Mouse (Mus musculus) forebrain, postnatal 0 days (tissue): ENCODE data around the gene Tlcd1. TPM values are rescaled to one million over a fixed set of nuclear protein-coding genes. Genes with fewer than 3 reads are reported as not detected.
"Not testable (repeated sequence)": the region's sequence is repeated elsewhere in the genome, so short reads cannot be mapped to it uniquely, and the experiment has no call there.

Source experiments
- ATAC-seq: fragments of 200-750 bp; cut with Nextera tagmentation; 2 replicates; pipeline ENCODE4 v1.8.0; 2017; ENCODE audit warnings: mild to moderate bottlenecking, moderate library complexity
- DNase-seq: peaks from one replicate; pipeline ENCODE4 v3.0.0-alpha.2; 2015
- H3K27ac ChIP-seq: fragments of 300-500 bp; sonication (generic); 2 replicates; pipeline ENCODE4 v1.5.1; 2014; ENCODE audit warnings: low read depth, mild to moderate bottlenecking, antibody characterized with exemption, low read length, moderate library complexity, mixed read lengths
- H3K27me3 ChIP-seq: fragments of 300-500 bp; sonication (generic); 2 replicates; pipeline ENCODE4 v1.6.1; 2014; ENCODE audit warnings: mild to moderate bottlenecking, low read length, mixed read lengths; ENCODE audit not compliant: insufficient read depth
- H3K36me3 ChIP-seq: fragments of 300-500 bp; sonication (generic); 2 replicates; pipeline ENCODE4 v1.6.1; 2014; ENCODE audit warnings: mild to moderate bottlenecking, moderate library complexity; ENCODE audit not compliant: insufficient read depth
- H3K4me1 ChIP-seq: fragments of 300-500 bp; sonication (generic); 2 replicates; pipeline ENCODE4 v1.6.1; 2014; ENCODE audit warnings: antibody characterized with exemption; ENCODE audit not compliant: insufficient read depth
- H3K4me2 ChIP-seq: fragments of 300-500 bp; sonication (generic); 2 replicates; pipeline ENCODE4 v1.6.1; 2014; ENCODE audit warnings: low read depth, mild to moderate bottlenecking, moderate library complexity
- H3K4me3 ChIP-seq: fragments of 300-500 bp; sonication (generic); 2 replicates; pipeline ENCODE4 v1.5.1; 2014; ENCODE audit warnings: low read depth, low read length, mixed read lengths
- H3K9ac ChIP-seq: fragments of 300-500 bp; sonication (generic); 2 replicates; pipeline ENCODE4 v1.6.1; 2014; ENCODE audit warnings: mild to moderate bottlenecking
- H3K9me3 ChIP-seq: fragments of 300-500 bp; sonication (generic); 2 replicates; pipeline ENCODE4 v1.6.1; 2016; ENCODE audit warnings: low read length
- CTCF ChIP-seq: sonication (generic); IDR thresholded peaks from 2 replicates; pipeline ENCODE4 v1.5.1; 2016; ENCODE audit warnings: antibody characterized with exemption, control low read depth, low read depth
- WGBS: fragments of 180-500 bp; shearing (Covaris S2); extraction: QIAGEN DNeasy Blood & Tissue Kit; methylation state at CpG from one replicate; pipeline ENCODE4 v1.1.7; 2014; 5-methylcytosine and 5-hydroxymethylcytosine counted together
- polyA plus RNA-seq: library from polyadenylated mRNA; unstranded; fragments of >200 nt; fragmentation: Nextera tagmentation; extraction: Ambion mirVana; gene quantifications from 2 replicates; pipeline ENCODE4 v1.2.1, GENCODE M21; 2015
- total RNA-seq: library from RNA; depleted of rRNA; stranded (reverse); fragments of >200 nt; gene quantifications from 2 replicates; pipeline ENCODE4 v1.2.3, GENCODE M21; 2014

Gene Tlcd1
- total and polyA plus RNA-seq, 2 experiments from 2014 or later: 15.3 to 19.0 TPM

GRCm38 (mm10) chr11:78181830-78182357 is 5.4 kb downstream of the Tlcd1 start:
- Histone ChIP-seq H3K9ac (peak overlapping the region; percentile 91), H3K4me1 (peaks cover 19% of the 10 kb centered on the region), H3K4me2 (peak overlapping the region; percentile 55), H3K27ac (no peak overlapping the region), H3K36me3 (peaks cover 22% of the 10 kb centered on the region), H3K4me3 (peak overlapping the region; percentile 90), H3K9me3 (no peaks in the 10 kb centered on the region), H3K27me3 (no peaks in the 10 kb centered on the region)
- 42% methylated on average over 2 of the region's 2 CpGs for WGBS
- no peak for TF ChIP-seq CTCF
- DNase-seq: no peak
- no peak for ATAC-seq

DNA sequence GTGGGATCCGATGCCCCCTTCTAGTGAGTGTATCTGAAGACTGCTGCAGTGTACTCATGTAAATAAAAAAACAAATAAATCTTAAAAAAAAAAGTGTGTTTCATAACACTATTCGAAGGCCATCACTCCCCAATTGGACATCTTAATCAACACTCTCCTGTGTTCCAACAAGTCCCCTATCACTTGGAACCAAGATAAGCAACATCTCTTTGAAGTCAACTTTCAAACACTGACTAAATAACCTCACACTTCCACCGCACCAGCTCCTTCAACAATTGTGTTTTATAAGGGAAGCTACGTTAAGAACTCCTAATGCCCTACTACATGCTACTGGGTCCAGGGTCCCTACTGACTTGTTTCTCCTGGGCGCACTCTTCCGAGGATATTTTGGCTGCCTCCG is 5.9 kb downstream of the Tlcd1 start:
- peak overlapping the region; percentile 91 for H3K9ac ChIP-seq
- H3K36me3 ChIP-seq: peaks cover 22% of the 10 kb centered on the region
- peak overlapping the region; percentile 90 for H3K4me3 ChIP-seq
- peak overlapping the region; percentile 55 for H3K4me2 ChIP-seq
- no peaks in the 10 kb centered on the region for H3K9me3 ChIP-seq
- no peak for ATAC-seq
- no peak overlapping the region; the same call in 1 of the 2 replicates for H3K27ac ChIP-seq
- H3K4me1 ChIP-seq: peaks cover 14% of the 10 kb centered on the region
- TF ChIP-seq CTCF: no peak
- no peak for DNase-seq
- 11% methylated on average over 7 of the region's 7 CpGs for WGBS
- no peaks in the 10 kb centered on the region for H3K27me3 ChIP-seq

DNA sequence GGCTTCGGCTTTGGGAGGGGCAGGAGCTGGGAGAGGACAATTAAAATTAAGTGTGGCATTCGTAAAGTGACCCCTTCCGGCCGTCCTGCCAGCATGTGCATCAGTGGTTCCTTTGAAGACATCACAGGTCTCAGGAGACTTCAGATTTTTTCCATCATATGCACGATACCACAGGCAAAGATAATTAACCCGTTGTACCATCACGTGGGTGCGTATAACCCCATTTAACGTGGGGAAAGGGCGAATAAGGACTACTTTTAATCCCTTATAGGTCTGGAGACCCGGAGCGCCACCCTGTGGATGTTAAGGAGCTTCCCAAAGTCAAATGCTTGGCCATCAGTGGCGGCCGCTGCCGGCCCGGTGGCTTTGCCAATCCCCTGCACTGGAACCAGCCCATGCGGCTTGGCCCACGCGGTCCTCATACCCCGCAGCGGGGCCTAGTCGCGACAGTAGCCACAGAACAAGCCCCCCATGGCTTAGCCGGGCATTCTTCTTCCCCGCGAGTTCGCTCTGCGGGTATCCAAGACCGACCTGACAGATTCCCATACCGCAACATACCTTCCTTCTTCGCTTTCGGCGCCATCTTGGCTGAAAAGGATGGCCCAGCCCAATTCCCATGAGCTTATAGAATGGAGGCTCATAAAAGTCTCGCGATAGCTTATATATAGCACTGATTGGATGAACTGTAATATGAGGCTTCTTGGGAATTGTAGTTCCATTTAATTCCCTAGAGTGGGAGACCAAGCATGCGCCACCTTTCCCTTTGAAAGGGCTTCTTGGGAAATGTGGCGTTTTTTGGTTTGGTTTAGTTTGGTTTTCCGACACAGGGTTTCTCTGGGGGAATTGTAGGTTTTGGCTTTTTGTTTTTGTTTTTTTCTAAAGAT is 6.7 kb downstream of the Tlcd1 start, which contains the start of gene Rpl23a:
Gene Rpl23a (minus strand): TSS at position 624 of the 884 bp plus-strand sequence.
- Histone ChIP-seq H3K4me3 (peak within 1 kb of the TSS; percentile 90), H3K27ac (peak within 1 kb of the TSS; percentile 98), H3K4me1 (peaks cover 13% of the 10 kb centered on the region), H3K36me3 (peaks cover 22% of the 10 kb centered on the region), H3K4me2 (peak within 1 kb of the TSS; percentile 55), H3K27me3 (no peaks in the 10 kb centered on the region), H3K9ac (peak within 1 kb of the TSS; percentile 91), H3K9me3 (no peaks in the 10 kb centered on the region)
- peak; percentile 97 for ATAC-seq
- WGBS: under 1% methylated on average over 38 of the region's 38 CpGs
- peak; percentile 56 for TF ChIP-seq CTCF
- peak; percentile 94 for DNase-seq

DNA sequence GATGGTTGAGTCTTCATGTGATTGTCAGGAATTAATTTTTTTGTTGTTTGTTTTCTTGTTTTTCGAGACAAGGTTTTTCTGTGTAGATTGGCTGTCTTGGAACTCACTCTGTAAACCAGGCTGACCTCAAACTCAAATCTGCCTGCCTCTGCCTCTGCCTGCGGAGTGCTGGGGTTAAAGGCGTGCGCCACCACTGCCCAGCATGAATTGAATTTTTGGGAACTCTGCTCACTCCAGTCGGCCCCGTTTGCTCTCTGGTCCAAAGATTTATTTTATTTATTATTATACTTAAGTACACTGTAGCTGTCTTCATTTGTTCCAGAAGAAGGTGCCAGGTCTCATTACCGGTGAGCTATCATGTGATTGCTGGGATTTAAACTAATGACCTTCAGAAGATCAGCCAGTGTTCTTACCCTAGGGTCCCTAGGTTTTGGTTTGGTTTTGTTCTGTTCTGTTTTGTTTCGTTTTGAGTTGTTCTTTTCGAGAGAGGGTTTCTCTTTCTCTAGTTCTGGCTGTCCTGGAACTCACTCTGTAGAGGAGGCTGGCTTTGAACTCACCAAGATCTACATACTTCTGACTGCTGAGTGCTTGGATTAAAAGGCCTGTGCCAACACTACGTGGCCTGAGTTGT is 7.5 kb downstream of the Tlcd1 start:
- no peaks in the 10 kb centered on the region for H3K9me3 ChIP-seq
- WGBS: 59% methylated on average over 10 of the region's 10 CpGs
- DNase-seq (no peak), ATAC-seq (no peak)
- peak overlapping the region; percentile 90 for H3K4me3 ChIP-seq
- H3K4me1 ChIP-seq: peaks cover 13% of the 10 kb centered on the region
- H3K27ac ChIP-seq: peak overlapping the region; percentile 47; the same call in 1 of the 2 replicates
- H3K4me2 ChIP-seq: peak overlapping the region; percentile 55
- TF ChIP-seq CTCF: no peak
- H3K9ac ChIP-seq: peak overlapping the region; percentile 91
- no peaks in the 10 kb centered on the region for H3K27me3 ChIP-seq
- H3K36me3 ChIP-seq: peaks cover 22% of the 10 kb centered on the region

- ATAC-seq, H3K27ac ChIP-seq, H3K9ac ChIP-seq, DNase-seq, H3K4me3 ChIP-seq, H3K4me2 ChIP-seq, H3K27me3 ChIP-seq, H3K9me3 ChIP-seq: not testable (repeated sequence)
- 91% methylated on average over 6 of the region's 6 CpGs for WGBS
- Histone ChIP-seq H3K36me3 (peaks cover 18% of the 10 kb centered on the region), H3K4me1 (peaks cover 17% of the 10 kb centered on the region)
Measured at GRCm38 (mm10) chr11:78184702-78185101, 8.2 kb downstream of the Tlcd1 start.

DNA sequence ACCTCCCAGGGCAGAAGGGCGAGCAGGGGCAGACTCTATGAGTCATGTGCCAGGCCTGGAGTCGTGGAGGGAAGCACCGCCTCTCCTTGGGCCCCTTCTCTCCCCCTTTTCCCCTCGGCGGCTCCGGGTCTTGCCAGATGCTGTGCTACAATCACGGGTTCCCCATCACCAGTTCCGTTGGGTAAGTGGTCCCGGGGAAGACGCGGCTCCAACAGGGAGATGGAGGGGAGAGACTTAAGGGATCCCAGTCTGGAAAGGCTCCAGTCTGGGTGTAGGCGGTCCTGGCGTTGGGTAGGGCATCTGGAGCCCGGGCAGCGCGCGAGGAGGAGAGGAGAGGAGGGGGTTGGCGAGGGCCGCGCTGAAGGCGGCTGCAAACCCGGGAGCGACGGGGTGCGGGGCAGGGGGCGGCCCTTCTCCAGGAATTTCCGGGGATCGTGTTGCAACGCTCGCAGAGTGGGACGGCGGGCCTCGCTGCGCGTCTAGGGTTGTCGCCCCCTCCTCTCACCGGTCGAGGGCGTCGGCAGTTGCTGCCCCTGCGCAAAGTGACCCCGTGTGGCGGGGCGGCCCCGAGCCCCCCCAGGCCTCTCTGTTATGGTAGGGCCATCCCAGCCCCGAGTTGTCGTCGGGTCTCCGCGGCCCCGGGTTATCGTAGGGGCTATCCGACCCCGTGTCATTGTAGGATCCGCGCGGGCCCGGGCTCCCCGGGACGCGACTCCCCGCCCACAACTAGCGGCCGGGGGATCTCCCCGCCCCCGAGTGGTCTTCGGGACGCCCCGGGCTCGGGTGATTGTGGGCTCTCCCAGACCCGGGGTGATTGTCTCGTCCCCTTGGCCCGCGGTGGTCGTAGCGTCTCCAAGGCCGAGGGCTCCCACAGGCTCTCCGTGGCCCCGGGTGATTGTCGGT is 12.1 kb downstream of the Tlcd1 start, which contains the start of gene Rab34:
Gene Rab34 (plus strand): TSS at position 100 of the 903 bp plus-strand sequence.
- TF ChIP-seq CTCF: peak; percentile 41
- ATAC-seq: peak; percentile 85
- peak; percentile 85 for DNase-seq
- H3K4me1 ChIP-seq: peaks cover 15% of the 10 kb centered on the region
- H3K27ac ChIP-seq: peak within 1 kb of the TSS; percentile 95
- H3K4me3 ChIP-seq: peak within 1 kb of the TSS; percentile 80
- H3K9me3 ChIP-seq: no peaks in the 10 kb centered on the region
- under 1% methylated on average over 80 of the region's 80 CpGs for WGBS
- peak within 1 kb of the TSS; percentile 92 for H3K9ac ChIP-seq
- no peaks in the 10 kb centered on the region for H3K27me3 ChIP-seq
- H3K4me2 ChIP-seq: peak within 1 kb of the TSS; percentile 78
- peaks cover 24% of the 10 kb centered on the region for H3K36me3 ChIP-seq
